Mouse (Mus musculus) embryo, embryonic 10 days (tissue): ENCODE measurements at regions not wholly inside any gene's neighbourhood (a gene's known extent, or its start where the extent isn't known, plus 50 kb on each side); places are given as distances from the start of the nearest gene placed in this dataset.
"Not testable (repeated sequence)": the region's sequence is repeated elsewhere in the genome, so short reads cannot be mapped to it uniquely, and the experiment has no call there.

ENCODE experiments used
- DNase-seq: peaks from one replicate; pipeline ENCODE4 v3.0.0-alpha.2; 2015; ENCODE audit warnings: low spot score

DNA sequence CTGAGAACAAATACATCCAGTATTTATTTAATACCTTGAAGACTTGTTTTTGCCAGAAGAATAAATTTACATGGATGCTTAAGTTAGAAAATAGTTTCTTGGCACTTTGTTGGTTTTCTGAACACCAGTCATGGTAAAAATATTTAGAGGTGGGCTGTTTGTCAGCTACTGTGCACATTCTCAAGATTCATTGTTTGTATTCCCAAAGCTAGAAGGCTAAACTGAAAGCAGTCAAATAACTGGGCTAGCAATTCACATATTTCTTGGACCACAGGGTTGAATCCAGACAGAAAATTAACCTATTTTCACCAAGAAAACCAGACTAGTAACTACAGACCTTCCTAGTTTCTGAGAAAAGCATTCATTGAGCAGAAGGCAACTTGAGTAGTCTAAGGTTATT, 488.1 kb upstream of the Klf6 start:
- DNase-seq, result no peak

GRCm38 (mm10) chr13:5408226-5408804, 453.0 kb upstream of the Klf6 start:
- DNase-seq, result no peak

DNA sequence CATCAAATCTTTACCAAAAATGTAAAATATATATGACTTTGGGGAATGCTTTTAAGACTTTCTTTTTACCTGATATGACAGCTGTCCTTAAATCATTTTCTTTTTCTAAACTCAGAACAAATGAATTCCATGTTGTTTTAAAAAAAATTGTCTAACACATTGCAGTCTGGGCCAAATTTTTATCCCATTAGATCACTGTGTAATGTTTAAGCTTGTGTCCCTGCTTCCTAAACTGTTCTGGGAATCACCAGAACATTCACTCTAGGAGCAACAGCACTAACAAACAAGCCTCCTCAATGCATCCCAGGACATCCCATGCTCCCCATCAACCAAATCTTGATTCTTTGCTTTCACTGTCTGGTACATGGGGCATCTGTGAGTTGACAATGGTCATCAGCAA, 449.2 kb upstream of the Klf6 start:
- DNase-seq, result no peak

- DNase-seq, result not testable (repeated sequence)
Measured at GRCm38 (mm10) chr13:5413009-5413408, 448.3 kb upstream of the Klf6 start.

- no peak for DNase-seq
Measured at GRCm38 (mm10) chr13:5424110-5424509, 437.2 kb upstream of the Klf6 start.

- no peak for DNase-seq
Measured at GRCm38 (mm10) chr13:5425491-5426232, 435.6 kb upstream of the Klf6 start.

DNA sequence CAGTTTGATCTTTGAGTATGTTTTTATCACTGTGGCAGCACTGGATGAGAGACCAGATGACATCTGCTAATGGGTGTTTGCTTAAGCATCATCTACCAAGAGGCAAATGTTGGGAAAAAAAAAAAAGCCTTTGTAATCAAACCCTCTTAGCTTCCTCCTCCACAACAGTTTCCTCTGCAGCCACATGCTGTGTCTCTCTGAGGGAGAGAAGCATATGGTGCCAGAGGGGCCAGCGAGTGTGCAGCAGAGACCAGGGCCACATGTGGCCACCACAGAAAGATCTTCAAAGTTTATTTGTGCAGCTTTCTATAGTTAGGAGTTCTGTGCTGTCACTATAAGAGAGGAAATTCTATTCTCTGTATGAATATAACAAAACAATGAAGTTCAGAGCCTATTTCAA, 427.6 kb upstream of the Klf6 start:
- DNase-seq, result peak; percentile 49

DNA sequence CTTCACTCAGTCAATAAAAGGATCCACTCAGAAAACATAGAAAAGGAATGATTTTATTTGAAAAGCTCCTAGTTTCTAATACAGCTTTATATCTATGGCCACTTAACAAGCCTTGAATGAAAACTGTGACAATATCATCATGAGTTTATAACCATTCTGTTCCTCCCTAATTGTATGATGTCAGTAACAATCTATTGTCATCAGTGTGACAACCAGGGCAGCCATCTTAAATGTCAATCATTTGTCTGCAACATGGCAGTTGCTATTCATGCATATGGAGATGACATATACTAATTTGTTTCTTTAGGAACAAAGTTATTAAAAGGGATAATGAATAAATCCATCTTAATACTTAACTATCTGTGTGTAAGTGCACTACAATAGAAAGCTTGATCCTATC, 426.2 kb upstream of the Klf6 start:
- no peak for DNase-seq

DNA sequence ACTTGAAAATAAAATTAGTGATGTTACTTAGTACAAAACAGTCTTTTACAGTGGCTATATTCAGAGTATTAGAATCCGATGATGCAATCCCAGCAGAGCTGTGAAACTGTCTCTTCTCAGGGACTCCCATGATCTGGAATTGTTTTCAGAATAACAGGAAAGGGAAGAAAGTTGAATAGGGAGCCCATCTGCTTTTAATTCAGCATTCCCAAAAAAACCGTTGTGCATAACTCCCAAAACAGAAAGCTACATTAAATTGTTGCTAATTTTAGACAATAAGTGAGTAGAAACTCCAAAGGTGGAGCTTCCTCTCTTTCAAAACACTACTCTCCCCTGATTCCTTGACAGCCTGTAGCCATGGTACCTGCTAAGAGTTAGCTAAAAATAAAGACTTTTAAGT, 425.1 kb upstream of the Klf6 start:
- DNase-seq, result no peak

DNA sequence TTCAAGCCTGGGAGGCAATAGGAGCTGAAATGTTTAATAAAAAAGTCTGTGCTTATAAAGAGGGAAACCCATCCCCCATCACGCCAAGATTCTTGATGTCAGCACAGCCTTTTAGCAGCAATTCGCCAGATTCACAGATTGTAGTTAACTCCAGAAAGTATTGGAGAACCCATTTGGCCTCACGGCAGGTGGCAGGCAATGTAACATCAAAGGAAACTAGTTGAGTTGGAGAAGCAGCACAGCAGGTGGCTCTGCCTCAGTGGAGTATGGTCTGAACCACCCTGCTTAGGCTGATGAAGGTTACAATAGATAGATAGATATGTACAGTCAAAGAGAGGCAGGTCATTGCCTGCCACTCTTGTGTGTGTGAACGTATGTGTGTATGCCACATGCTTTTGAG, 420.8 kb upstream of the Klf6 start:
- DNase-seq, result no peak

- no peak for DNase-seq
Measured at GRCm38 (mm10) chr13:5444759-5445478, 416.4 kb upstream of the Klf6 start.

DNA sequence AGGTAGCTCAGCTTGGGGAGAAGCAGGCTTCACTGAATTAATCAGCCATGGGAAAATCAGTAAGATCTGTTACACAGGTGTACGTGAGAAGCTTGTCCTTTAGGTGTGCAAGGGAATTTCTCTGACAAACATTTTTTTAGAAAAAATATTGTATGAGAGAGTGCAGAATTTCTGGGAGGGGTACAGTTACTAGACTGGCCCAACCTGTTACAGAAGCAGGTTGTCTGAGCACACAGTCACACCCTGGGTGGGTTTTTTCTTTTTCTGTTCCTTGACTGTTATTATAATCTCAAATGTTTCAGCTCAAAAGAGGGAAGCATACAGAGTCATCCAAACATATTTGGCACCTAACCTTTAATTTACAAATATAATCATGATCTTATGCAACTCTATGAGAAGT, 412.7 kb upstream of the Klf6 start:
- DNase-seq, result no peak

DNA sequence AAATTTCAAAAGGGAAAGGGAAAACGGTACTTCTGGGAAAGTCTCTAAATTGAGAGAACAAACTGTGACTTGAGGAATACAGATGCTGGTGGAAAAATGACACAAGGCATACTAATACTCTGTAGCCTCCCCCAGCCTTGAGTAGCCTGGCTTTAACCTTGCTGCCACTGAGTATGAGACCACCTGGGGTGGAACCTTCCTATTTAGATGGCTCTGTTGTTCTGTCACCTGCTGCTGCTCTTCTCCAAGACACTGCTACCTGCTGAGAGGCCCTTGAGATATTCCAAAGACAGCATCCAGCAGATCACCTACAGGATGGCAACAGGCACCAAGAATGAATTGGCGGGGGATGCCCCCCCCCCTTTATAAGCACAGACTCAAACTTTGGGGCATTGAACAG, 380.5 kb upstream of the Klf6 start:
- no peak for DNase-seq

GRCm38 (mm10) chr13:5492266-5492665, 369.0 kb upstream of the Klf6 start:
- DNase-seq, result no peak

GRCm38 (mm10) chr13:5497535-5497934, 363.7 kb upstream of the Klf6 start:
- peak; percentile 29 for DNase-seq

- DNase-seq, result no peak
Measured at GRCm38 (mm10) chr13:5511784-5512183, 349.5 kb upstream of the Klf6 start.

- DNase-seq, result no peak
Measured at GRCm38 (mm10) chr13:5515552-5515951, 345.7 kb upstream of the Klf6 start.

GRCm38 (mm10) chr13:5516088-5516487, 345.2 kb upstream of the Klf6 start:
- DNase-seq, result no peak

DNA sequence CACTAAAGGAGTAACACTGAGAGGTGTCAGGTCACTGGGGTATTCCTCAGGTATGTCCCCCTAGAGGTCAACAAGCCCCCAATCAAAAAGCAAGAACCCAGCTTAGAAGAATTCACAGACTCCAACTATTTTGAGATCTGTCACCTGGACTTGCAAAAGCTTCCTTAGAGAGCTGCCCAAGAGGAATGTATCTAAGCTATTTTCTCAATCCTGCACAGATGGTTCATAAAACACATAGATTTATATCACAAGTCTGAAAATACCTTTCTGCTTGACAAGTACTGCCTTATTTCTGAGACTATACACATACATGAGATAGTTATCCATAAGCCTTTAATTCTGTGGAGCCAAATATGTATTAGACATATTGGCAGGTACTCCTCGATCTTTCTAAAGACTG, 342.1 kb upstream of the Klf6 start:
- DNase-seq, result no peak

DNA sequence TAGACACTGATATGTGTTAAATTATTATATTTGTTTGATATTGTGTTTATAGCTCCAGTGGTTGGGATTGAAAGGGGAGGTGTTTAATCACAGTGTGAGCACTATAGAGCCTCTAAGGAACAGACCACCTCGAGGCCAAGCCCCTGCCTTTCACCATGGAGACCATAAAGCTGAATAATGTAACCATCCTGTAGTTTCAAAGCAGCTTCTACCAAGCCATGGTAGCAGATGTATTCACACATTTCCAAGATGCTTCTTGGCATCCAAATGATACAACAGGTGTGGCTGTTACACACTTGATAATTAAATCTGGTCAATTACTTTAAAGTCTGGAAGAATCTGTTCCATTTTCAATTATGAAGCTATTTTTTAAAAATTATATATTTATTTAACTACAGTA, 341.7 kb upstream of the Klf6 start:
- DNase-seq, result no peak

DNA sequence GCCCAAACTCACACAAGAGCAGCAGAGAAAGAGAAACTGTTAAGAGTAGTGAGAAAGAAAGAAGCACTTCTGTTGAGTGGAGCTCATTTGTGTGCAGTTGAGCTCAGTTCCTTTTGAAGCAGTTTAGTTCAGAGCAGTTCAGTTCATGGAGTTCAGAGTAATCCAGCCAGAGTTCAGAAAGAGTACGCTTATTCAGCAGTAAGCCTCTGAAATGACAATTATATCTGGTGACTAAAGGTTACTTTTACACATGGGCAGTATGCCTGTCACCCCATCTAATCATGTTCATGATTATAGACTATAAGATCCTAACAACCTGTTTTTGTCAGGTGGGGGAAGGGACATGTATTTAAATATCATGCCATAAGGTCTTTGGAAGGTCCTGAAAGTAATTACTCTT, 333.9 kb upstream of the Klf6 start:
- no peak for DNase-seq

DNA sequence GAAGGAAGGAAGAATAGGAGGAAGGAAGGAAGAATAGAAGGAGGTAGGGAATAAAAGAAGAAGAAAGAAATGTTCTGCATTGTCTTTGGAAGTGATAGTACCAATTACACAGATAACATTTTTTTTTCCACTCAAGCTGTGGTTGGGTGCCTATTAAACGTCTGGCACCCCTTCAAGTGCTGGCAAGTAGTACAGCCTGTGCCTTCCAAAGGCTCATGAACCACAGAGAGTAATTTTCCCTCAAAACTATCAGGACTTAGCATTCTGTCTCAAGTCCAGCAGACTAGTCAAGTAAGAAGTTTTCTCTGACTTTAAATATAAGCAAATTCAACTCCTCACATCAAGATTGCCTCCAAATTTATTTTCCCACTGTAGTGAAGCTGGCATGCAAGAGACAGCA, 321.0 kb upstream of the Klf6 start:
- no peak for DNase-seq

- DNase-seq, result no peak
Measured at GRCm38 (mm10) chr13:5545521-5545920, 315.8 kb upstream of the Klf6 start.
